Mouse (Mus musculus) olfactory bulb, adult 2 months (tissue): Measurements from ENCODE around the gene Gm16427. TPM values are rescaled to one million over a fixed set of nuclear protein-coding genes. Genes with fewer than 3 reads are reported as not detected.
"Not testable (repeated sequence)": the region's sequence is repeated elsewhere in the genome, so short reads cannot be mapped to it uniquely, and the experiment has no call there.

Experiments
- H3K27ac ChIP-seq: fragments of 200-500 bp; 2 replicates; pipeline ENCODE4 v1.5.1; 2012; ENCODE audit warnings: low read depth, low read length; ENCODE audit not compliant: insufficient read depth
- H3K4me1 ChIP-seq: fragments of 200-500 bp; 2 replicates; pipeline ENCODE4 v1.6.1; 2012; ENCODE audit warnings: low read length; ENCODE audit not compliant: control insufficient read depth, insufficient read depth
- H3K4me3 ChIP-seq: fragments of 200-500 bp; 2 replicates; pipeline ENCODE4 v1.5.1; 2012; ENCODE audit warnings: mild to moderate bottlenecking, low read depth, low read length, moderate library complexity; ENCODE audit not compliant: insufficient read depth
- WGBS: fragments of 180-500 bp; shearing (Covaris S2); methylation state at CpG from one replicate; pipeline ENCODE4 v1.1.7; 2018; 5-methylcytosine and 5-hydroxymethylcytosine counted together
- polyA plus RNA-seq: library from polyadenylated mRNA; stranded (reverse); fragments of >200 nt; gene quantifications from 2 replicates; pipeline ENCODE4 v1.2.4, GENCODE M21; 2012; ENCODE audit warnings: low replicate concordance; ENCODE audit not compliant: missing spikeins, insufficient read depth, insufficient read length

Gm16427 gene
- not detected in 2 replicates for polyA plus RNA-seq

DNA sequence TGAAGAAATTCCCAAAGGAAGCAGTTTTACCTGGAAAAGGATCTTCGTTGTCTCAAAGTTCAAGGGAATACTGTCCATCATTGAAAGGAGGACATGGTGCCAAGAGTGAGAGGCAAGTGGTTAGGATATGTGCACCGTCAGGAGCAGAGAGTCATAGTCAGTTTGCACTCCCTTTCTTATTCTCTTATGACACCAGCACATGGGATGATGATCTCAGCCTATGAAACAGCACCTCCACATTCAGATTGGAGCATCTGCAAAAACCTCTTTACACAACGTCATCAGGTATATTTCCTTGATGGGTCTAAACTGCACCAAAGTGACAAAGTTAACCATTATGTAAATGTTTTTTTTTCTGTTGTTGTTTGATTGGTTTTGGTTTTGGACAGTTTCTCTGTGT, at the start of gene Gm16427:
Gene Gm16427, minus strand, starts transcription at position 101 of the 400 bp plus-strand sequence.
- H3K4me1 ChIP-seq, H3K4me3 ChIP-seq, H3K27ac ChIP-seq: not testable (repeated sequence)
- 75% methylated on average over 2 of the region's 3 CpGs for WGBS

Other genes starting within 250 kb of the Gm16427 start
- gene C87414, start 131.4 kb upstream of the Gm16427 start, polyA plus RNA-seq, result not detected in 2 replicates